Mouse (Mus musculus) G1E-ER4 (cell line): ENCODE data around the gene Enpep. TPM values are rescaled to one million over a fixed set of nuclear protein-coding genes. Genes with fewer than 3 reads are reported as not detected.

Experiments
- GATA1 ChIP-seq: IDR thresholded peaks from one replicate; pipeline ENCODE4 v1.8.0; 2012; ENCODE audit warnings: low read length, inconsistent platforms
- polyA plus RNA-seq: library from polyadenylated mRNA; stranded (reverse); fragments of >175 nt; gene quantifications from 2 replicates; pipeline ENCODE4 v1.2.3, GENCODE M21; 2012

The Enpep gene
- not detected in 2 replicates for polyA plus RNA-seq

DNA sequence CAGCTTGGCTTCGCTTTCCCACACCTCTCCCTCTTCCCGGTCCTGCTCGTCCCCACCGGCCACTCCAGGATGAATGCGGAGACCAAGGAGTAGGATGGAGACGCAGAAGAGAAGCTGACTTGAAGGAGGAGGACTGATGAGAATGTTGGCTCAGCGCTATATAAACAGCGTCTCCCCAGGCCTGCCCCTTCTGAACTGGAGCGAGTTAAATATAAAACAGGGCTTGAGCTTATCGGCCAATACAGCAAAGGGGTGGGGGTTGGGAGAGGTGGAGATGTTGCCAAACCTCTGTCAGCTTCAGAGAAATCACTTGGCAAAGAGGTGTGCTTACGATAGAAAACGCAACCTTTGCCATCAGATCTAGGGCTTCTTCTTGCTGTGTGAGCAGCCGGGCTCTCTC, at the start of gene Enpep:
Gene Enpep, minus strand, starts transcription at position 135 of the 400 bp plus-strand sequence.
- no peak for TF ChIP-seq GATA1

DNA sequence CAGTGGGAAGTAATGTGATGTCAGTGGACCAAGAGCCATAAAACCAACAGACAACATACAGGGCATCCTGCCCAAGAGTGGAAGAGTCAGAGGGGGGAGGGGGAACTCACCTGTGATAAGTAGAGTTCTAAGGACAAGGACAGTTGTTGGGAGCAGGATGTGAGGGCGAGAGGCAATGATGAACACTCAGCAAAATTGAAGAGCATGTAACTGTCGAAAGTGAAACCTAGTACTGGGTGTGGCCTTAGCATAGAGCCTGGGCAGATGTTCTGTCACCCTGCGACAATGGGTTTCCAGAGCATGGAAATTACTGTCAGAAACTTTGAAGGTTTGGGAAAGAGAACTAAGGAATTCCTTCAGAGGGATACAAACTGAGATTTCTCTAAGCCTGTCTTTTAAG, 46.6 kb upstream of the Enpep start:
- TF ChIP-seq GATA1, result no peak

GRCm38 (mm10) chr3:129375087-129375486, 42.6 kb upstream of the Enpep start:
- TF ChIP-seq GATA1, result no peak

DNA sequence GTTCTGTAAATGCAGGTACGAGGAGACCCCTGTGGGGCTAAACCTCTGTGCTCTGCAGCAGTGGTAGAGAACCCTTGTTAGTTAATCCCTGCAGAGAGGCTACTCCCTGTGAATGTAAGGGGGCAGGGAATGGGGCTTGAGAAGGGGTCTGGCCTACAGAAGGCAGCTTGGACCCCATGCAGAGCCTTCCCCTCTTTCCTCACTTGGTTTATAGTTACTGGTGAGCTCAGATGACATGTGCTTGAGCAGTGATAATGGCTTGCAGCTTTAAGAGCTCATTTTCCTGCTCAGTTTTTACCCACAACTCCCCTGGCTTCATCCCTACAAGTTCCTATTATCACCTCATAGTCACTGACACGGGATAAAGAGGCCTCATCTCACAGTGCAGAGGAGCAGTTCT, 40.6 kb upstream of the Enpep start:
- no peak for TF ChIP-seq GATA1

GRCm38 (mm10) chr3:129369491-129369890, 37.0 kb upstream of the Enpep start:
- no peak for TF ChIP-seq GATA1

- TF ChIP-seq GATA1, result no peak
Observed at GRCm38 (mm10) chr3:129365919-129366318, 33.4 kb upstream of the Enpep start.

GRCm38 (mm10) chr3:129364818-129365390, 32.4 kb upstream of the Enpep start:
- TF ChIP-seq GATA1, result no peak

DNA sequence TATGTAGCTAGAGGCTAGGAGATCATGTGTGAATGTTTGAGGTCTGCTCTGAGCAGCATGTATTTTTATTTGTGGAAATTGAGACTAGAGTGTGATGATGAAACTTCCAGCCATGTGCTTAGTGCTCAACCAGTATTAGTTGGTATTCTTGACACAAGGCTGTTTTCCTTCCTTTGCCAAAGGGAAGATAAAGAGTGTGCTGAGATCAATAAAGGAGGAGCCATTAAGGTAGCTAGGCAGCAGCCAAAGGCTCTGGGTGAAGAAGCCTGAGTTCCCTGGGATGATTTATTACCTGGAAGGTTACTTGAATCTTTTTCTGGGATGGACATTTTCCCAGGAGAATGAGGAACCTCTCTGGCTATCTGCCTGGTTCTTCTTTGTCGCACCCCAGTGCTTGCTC, 30.9 kb upstream of the Enpep start:
- TF ChIP-seq GATA1, result no peak

GRCm38 (mm10) chr3:129358115-129358514, 25.6 kb upstream of the Enpep start:
- no peak for TF ChIP-seq GATA1

DNA sequence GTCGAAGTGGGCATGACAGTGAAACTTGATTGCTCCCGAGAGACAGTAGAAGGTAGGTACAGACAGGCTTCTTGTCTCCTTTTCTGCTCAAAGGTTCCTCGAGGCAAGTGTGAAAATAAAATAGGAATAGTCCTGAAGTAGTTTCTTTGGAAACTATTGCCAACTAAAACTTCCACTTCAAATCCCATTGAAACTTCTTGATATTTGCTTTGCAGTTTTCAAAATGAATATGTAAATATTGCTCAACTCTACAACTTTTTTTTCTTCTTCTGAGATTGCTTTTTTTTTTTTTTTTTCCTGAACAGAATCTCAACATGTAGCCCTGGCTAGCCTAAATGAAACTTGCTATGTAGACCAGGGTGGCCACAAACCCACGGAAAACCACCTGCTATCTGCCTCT, 21.4 kb upstream of the Enpep start:
- no peak for TF ChIP-seq GATA1

GRCm38 (mm10) chr3:129351320-129351877, 18.9 kb upstream of the Enpep start:
- TF ChIP-seq GATA1, result no peak

DNA sequence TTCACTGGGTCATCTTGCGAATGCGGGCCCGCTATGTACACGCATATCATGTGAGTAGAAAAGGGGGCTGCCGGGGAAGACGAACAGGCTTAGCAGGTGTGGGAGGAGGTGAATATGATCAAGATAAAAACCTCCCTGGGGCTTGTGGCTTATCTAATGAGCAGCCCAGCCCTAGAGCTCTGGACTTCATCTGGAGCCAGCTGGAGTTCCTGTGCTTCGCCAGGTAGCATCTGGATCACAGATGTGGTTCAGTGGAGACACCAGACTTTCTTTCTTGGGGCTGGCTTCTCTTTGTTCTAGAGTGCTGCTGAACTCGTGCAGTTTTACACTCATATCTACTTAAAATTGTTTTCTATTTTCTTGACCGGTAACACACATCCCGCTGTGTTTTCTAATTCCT, 14.8 kb upstream of the Enpep start:
- TF ChIP-seq GATA1, result no peak

DNA sequence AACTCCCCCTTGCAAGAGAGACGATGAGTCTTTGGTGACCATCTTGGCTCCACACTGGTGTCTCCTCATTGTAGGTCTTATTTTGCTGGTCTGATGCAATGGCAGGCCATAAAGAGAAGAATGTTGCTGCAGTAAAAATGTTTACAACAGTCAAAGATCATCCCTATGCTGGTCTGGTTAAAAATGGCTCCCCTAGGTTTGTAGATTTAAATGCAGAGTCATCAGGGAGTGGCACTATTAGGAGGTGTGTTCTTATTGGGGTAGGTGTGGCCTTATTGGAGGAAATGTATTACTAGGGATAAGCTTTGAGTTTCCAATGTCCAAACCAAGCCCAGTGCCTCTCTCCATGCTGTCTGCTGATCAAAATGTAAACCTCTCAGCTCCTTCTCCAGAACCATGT, 10.2 kb upstream of the Enpep start:
- TF ChIP-seq GATA1, result no peak

DNA sequence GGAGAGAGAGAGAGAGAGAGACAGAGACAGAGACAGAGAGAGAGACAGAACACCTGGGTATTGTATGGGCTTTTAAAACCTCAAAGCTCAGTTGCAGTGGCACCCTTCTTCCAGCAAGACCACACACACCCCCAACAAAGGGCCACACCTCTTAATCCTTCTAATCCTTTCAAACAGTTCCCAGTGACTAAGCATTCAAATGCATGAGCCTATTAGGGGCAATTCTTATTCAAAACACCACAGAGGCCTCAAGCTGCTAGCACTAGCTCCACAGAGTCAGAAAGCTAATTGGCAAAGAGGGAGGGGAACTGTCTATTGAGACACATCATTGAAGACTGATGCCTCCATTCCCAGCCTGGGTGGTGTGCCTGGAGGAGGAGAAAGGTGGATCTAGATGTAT, 8.5 kb upstream of the Enpep start:
- TF ChIP-seq GATA1, result no peak

GRCm38 (mm10) chr3:129338296-129339091, 6.0 kb upstream of the Enpep start:
- TF ChIP-seq GATA1, result no peak

- no peak for TF ChIP-seq GATA1
Observed at GRCm38 (mm10) chr3:129332142-129332541, 378 bp downstream of the Enpep start.

DNA sequence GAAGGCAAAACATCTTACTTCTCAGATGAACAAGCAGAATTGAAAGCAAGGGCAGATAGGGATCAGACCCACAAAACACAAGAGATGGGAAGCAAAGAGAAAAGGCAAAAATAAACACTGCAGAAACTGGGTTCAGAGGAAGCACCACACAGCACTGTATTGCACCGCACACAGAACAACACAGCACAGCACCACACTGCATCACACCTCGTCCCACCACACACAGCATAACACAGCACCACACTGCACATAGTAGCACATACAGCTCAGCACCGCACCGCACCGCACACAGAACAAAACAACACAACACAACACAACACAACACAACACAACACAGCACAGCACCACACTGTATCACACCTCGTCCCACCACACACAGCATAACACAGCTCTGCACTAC, 1.1 kb downstream of the Enpep start:
- no peak for TF ChIP-seq GATA1
